Mouse (Mus musculus): Measurements from ENCODE around the gene Gm6526. TPM values are rescaled to one million over a fixed set of nuclear protein-coding genes. Genes with fewer than 3 reads are reported as not detected.
"Not testable (repeated sequence)": the region's sequence is repeated elsewhere in the genome, so short reads cannot be mapped to it uniquely, and the experiment has no call there.

The Gm6526 gene
- not detected for total RNA-seq (2021)
- long read RNA-seq, experiment 1: 0 reads
- long read RNA-seq, experiment 2: 0 reads

DNA sequence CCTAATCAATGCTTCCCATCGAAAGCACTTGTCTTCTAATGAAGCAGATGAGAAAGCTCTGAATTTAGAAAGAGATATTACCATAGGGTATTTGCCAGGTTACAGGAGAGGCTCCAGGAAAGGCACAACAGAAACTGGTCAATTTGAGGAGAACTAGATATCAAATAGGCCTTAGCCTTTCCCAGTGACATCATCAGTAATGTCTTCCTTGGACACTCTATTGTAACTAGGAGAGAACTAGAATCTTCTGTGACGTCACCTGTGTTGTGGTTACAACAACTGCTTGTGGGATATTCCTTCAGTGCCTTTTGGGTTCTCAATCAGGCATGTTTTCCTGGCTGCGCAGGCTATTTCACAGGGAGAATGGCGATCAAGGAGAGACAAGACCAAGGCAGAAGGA, at the start of gene Gm6526:
Gm6526 (plus strand) TSS at position 301 of the 400 bp plus-strand sequence.
- DNase-seq: not testable (repeated sequence)

DNA sequence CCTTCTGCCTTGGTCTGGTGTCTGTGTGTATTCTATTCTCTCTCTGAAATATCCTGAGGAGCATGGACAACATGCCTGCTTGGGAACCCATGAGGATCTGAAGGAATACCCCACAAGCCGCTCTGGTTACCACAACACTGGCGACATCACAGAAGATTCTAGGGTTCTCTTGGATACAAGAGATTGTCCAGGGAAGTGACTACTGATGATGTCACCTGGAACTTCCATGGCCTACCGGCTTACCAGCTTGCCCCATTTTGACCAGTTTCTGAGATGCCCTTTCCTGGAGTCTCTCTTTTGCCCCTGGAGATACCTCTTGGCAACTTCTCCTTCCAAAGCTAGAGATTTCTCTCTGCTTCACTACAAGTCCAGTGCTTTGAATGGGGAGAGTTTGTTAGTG, 20.3 kb upstream of the Gm6526 start, which contains the start of gene Gm16506:
Gm16506 (minus strand) TSS at position 101 of the 400 bp plus-strand sequence.
- DNase-seq: not testable (repeated sequence)

DNA sequence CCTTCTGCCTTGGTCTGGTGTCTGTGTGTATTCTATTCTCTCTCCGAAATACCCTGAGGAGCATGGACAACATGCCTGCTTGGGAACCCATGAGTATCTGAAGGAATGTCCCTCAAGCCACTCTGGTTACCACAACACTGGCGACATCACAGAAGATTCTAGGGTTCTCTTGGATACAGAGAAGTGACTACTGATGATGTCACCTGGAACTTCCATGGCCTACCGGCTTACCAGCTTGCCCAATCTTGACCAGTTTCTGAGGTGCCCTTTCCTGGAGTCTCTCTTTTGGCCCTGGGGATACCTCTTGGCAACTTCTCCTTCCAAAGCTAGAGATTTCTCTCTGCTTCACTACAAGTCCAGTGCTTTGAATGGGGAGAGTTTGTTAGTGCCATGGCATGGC, 37.0 kb downstream of the Gm6526 start, which contains the start of gene Gm8180:
Gm8180 (minus strand) TSS at position 101 of the 400 bp plus-strand sequence.
- not testable (repeated sequence) for DNase-seq

DNA sequence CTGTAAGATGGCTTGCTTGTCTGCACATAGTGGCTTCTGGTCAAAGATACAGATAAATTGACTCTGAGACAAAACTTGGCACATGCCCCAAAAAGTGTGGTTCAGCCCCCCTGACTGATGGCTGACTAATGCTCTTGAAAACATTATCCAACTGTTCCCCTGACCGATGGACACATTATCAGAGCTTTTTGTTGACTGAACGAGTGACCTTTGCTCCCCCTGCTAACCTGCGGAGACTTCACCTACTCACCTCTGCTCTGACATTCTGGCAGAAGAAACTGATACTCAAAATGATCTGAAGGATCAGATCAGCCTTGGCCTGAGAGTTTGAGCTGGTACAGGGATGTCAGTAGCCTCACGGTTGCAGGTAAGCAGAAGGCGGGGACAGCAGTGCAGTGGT, 46.1 kb downstream of the Gm6526 start:
- not testable (repeated sequence) for DNase-seq

DNA sequence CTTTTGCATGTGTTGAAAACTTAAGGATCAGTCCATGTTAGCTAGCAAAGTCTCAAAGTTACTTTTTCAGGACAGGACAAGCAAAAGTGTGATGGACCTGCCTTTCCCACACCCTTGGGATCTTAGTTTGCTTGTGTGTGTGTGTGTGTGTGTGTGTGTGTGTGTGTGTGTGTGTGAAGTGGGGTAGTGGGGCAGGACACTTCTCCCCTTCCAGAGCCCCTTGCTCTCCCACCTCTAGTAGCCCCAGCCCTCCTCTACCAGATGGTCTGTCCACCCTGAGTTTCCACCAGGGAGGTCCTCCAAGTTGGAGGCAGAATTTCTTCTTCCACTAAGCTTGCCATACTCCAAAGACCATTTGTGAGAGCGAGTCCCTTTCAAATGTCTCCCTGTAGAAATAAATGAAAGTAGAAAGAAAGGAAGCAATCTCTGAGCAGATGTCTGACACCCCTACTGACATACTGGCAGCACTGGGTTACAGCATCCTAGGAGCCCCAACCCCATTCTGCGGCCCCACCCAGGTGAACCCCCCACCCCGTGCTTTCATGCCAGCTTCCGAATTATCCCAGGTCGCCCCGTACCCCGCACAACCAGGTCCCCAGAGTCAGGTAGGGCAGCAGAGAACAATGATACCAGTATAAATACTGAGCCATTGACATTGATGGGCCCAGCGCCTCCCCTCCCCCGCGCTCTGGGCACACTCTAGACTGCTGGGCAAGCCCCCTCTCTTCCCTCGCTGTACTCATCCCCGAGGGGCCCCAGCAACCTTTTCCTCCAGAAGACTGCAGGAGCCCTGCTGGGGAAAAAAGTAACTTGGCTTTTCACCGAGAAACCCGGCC, 48.6 kb downstream of the Gm6526 start:
- DNase-seq: no peak

DNA sequence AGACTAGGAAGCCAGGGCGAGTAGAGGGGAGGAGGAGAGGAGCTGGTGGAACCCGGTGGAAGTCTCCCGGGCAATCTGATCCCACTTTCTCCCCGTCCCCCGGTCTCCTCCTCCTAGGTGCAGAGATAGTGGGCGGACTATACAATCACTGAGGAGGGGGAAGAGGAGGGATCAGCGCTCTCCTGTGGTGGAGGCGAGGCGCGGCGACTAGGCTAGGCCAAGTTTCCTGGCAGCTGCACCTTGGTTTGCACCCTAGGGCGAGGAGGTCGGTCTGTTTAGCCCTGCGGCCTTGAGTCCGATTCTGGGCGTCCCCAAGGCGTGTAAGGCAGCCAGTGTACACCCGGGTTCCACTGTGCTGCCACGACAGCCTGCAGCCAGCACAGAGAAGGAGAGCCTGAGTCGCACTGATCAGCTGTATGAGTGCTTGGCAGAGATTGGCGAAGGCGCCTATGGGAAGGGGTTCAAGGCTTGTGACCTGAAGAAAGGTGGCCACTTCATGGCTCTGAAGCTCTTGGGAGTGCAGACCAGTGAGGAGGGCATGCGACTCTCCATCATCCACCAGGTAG, 49.3 kb downstream of the Gm6526 start:
- DNase-seq: not testable (repeated sequence)

DNA sequence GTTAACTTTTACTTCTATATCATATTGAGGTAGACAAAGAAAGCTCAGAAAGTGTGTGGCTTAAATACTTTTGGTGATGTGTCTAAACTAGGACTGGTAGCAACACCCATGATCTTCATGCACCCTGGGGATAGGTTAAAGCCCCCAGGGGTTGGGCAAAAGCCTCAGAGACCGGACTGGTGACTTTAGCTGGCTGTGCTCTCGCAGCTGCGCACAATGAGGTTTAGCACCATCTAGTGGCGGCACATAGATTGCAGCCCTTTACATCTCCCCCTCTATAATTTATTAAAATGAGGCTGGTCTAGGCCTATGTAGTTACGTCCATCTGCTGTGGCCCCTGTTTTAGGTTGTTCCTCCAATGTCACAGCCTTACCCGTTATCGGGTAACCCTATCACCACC, 56.8 kb downstream of the Gm6526 start:
- not testable (repeated sequence) for DNase-seq

Other genes with a start within 250 kb of the Gm6526 start
- gene Gm5799, start 204.3 kb upstream of the Gm6526 start, total RNA-seq (2021): not detected
- not detected for gene Gm17654, start 168.7 kb upstream of the Gm6526 start, total RNA-seq (2021)
- not detected for gene Gm10375, start 139.9 kb upstream of the Gm6526 start, total RNA-seq (2021)
- not detected for gene Gm8165, start 70.7 kb upstream of the Gm6526 start, total RNA-seq (2021)
- 1 to 10 TPM; 1.1 to 1.2 TPM for gene Gm7324, start 50.0 kb upstream of the Gm6526 start, total RNA-seq (2021)
- not detected for gene Gm16506, start 20.4 kb upstream of the Gm6526 start, total RNA-seq (2021)
- not detected for gene Gm8180, start 36.9 kb downstream of the Gm6526 start, total RNA-seq (2021)
- gene Ear1, start 127.7 kb downstream of the Gm6526 start, total RNA-seq (2021): not detected
- gene Ear10, start 175.7 kb downstream of the Gm6526 start, total RNA-seq (2021): not detected
- gene Gm8113, start 177.5 kb downstream of the Gm6526 start, total RNA-seq (2021): 1 to 10 TPM; 4.2 to 4.5 TPM
- not detected for gene Ang5, start 209.2 kb downstream of the Gm6526 start, total RNA-seq (2021)

Data from heart, adult 18-20 months (tissue).